Mouse (Mus musculus) liver, adult 2 months (tissue): ENCODE results near the gene Mycl. TPM values are rescaled to one million over a fixed set of nuclear protein-coding genes. Genes with fewer than 3 reads are reported as not detected.

Source experiments
- DNase-seq: peaks from one replicate; pipeline ENCODE4 v3.0.0-alpha.2; 2011; ENCODE audit warnings: low read depth, low spot score; ENCODE audit errors: extremely low read depth
- H3K27ac ChIP-seq: fragments of 200-500 bp; replicated peaks from 2 replicates; pipeline ENCODE4 v1.5.1; 2012; ENCODE audit warnings: low read depth, mild to moderate bottlenecking, control low read depth, inconsistent platforms, low read length; ENCODE audit not compliant: insufficient read depth
- H3K27me3 ChIP-seq: fragments of 200-500 bp; 2 replicates; pipeline ENCODE4 v1.6.1; 2012; ENCODE audit warnings: mild to moderate bottlenecking, moderate library complexity, low read length, inconsistent platforms; ENCODE audit not compliant: control insufficient read depth, insufficient read depth
- H3K36me3 ChIP-seq: fragments of 200-500 bp; 2 replicates; pipeline ENCODE4 v1.6.1; 2012; ENCODE audit warnings: low read length, inconsistent platforms; ENCODE audit not compliant: control insufficient read depth, insufficient read depth
- H3K4me1 ChIP-seq: fragments of 200-500 bp; 2 replicates; pipeline ENCODE4 v1.6.1; 2011; ENCODE audit warnings: low read length; ENCODE audit not compliant: control insufficient read depth, insufficient read depth
- H3K4me3 ChIP-seq: fragments of 200-500 bp; 2 replicates; pipeline ENCODE4 v1.5.1; 2011; ENCODE audit warnings: low read depth, mild to moderate bottlenecking, control low read depth, low read length, moderate library complexity; ENCODE audit not compliant: insufficient read depth
- H3K79me2 ChIP-seq: fragments of 200-500 bp; 2 replicates; pipeline ENCODE4 v1.6.1; 2012; ENCODE audit warnings: inconsistent platforms, mild to moderate bottlenecking, low read length, moderate library complexity; ENCODE audit not compliant: control insufficient read depth, insufficient read depth
- H3K9ac ChIP-seq: fragments of 200-500 bp; 2 replicates; pipeline ENCODE4 v1.6.1; 2012; ENCODE audit warnings: low read depth, mild to moderate bottlenecking, control low read depth, inconsistent platforms, low read length
- CTCF ChIP-seq: fragments of 200-500 bp; IDR thresholded peaks from 2 replicates; pipeline ENCODE4 v1.5.1; 2011; ENCODE audit warnings: low read depth, low read length, control low read depth
- POLR2A ChIP-seq: fragments of 200-500 bp; IDR thresholded peaks from 2 replicates; pipeline ENCODE4 v1.6.1; 2011; ENCODE audit warnings: low read length, control low read depth; ENCODE audit not compliant: insufficient read depth; ENCODE audit errors: extremely low read depth
- WGBS: fragments of 180-500 bp; shearing (Covaris S2); methylation state at CpG from one replicate; pipeline ENCODE4 v1.1.7; 2018; 5-methylcytosine and 5-hydroxymethylcytosine counted together
- polyA plus RNA-seq: library from polyadenylated mRNA; depleted of rRNA; stranded (reverse); fragments of >200 nt; gene quantifications from 2 replicates; pipeline ENCODE4 v1.2.3, GENCODE M21; 2012
- total RNA-seq: library from RNA; depleted of rRNA; stranded (reverse); fragments of >200 nt; gene quantifications from 2 replicates; pipeline ENCODE4 v1.2.3, GENCODE M21; 2014

The Mycl gene
- total and polyA plus RNA-seq, 2 experiments, result 3.3 to 7.0 TPM

DNA sequence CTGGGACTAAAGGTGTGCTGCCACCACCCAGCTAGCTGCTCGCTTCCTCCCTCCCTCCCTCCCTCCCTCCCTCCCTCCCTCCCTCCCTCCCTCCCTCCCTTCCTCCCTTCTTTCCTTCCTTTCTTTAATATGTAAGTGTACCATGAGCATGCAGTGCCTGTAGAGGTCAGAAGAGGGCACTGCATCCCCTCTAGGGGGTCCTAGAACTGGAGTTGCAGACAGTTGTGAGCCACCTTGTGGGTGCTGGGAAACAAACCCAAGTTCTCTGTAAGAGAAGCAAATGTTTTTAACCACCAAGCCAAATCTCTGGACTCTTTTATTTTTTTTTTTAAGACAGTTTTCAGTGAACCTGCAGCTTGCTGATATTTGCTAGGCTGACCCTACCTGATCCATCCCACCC lies 27.4 kb downstream of the Mycl start:
- no peaks in the 10 kb centered on the region for H3K27me3 ChIP-seq
- H3K36me3 ChIP-seq, result peaks cover 3% of the 10 kb centered on the region; the same call in 1 of the 2 replicates
- no peak for TF ChIP-seq CTCF
- TF ChIP-seq POLR2A, result no peak
- no peak overlapping the region for H3K4me3 ChIP-seq
- H3K4me1 ChIP-seq, result peaks cover 37% of the 10 kb centered on the region
- 82% methylated on average over 1 of the region's 1 CpGs for WGBS
- DNase-seq, result no peak
- peaks cover 19% of the 10 kb centered on the region for H3K79me2 ChIP-seq
- no peak overlapping the region for H3K27ac ChIP-seq
- no peak overlapping the region for H3K9ac ChIP-seq

GRCm38 (mm10) chr4:123025418-123025817 lies 30.0 kb downstream of the Mycl start:
- Histone ChIP-seq H3K9ac (no peak overlapping the region), H3K27ac (no peak overlapping the region; the same call in 1 of the 2 replicates), H3K27me3 (no peaks in the 10 kb centered on the region), H3K79me2 (peaks cover 25% of the 10 kb centered on the region), H3K4me3 (no peak overlapping the region), H3K36me3 (peaks cover 8% of the 10 kb centered on the region; the same call in 1 of the 2 replicates), H3K4me1 (peaks cover 25% of the 10 kb centered on the region)
- DNase-seq, result no peak
- no peak for TF ChIP-seq CTCF
- 66% methylated on average over 2 of the region's 2 CpGs for WGBS

GRCm38 (mm10) chr4:123026161-123026560 lies 30.7 kb downstream of the Mycl start:
- Histone ChIP-seq H3K4me1 (peaks cover 25% of the 10 kb centered on the region), H3K9ac (no peak overlapping the region), H3K79me2 (peaks cover 22% of the 10 kb centered on the region), H3K4me3 (no peak overlapping the region), H3K27me3 (no peaks in the 10 kb centered on the region), H3K27ac (peak overlapping the region; percentile 52), H3K36me3 (peaks cover 11% of the 10 kb centered on the region; the same call in 1 of the 2 replicates)
- DNase-seq, result no peak
- 95% methylated on average over 13 of the region's 13 CpGs for WGBS
- no peak for TF ChIP-seq POLR2A
- TF ChIP-seq CTCF, result no peak

- Histone ChIP-seq H3K4me3 (no peak overlapping the region), H3K79me2 (peaks cover 24% of the 10 kb centered on the region), H3K27ac (peak overlapping the region; percentile 52), H3K9ac (no peak overlapping the region), H3K36me3 (peaks cover 15% of the 10 kb centered on the region; the same call in 1 of the 2 replicates), H3K4me1 (peaks cover 23% of the 10 kb centered on the region), H3K27me3 (no peaks in the 10 kb centered on the region)
- no peak for TF ChIP-seq CTCF
- no peak for TF ChIP-seq POLR2A
- WGBS, result 50% methylated on average over 4 of the region's 4 CpGs
- DNase-seq, result no peak
These were observed 31.1 kb downstream of the Mycl start for GRCm38 (mm10) chr4:123026597-123026996.

GRCm38 (mm10) chr4:123034841-123035240 lies 39.4 kb downstream of the Mycl start:
- no peaks in the 10 kb centered on the region for H3K27me3 ChIP-seq
- WGBS, result 69% methylated on average over 2 of the region's 2 CpGs
- no peak overlapping the region for H3K4me3 ChIP-seq
- H3K9ac ChIP-seq, result no peak overlapping the region
- H3K4me1 ChIP-seq, result no peaks in the 10 kb centered on the region
- TF ChIP-seq POLR2A (no peak), CTCF (no peak)
- no peak for DNase-seq
- peaks cover 25% of the 10 kb centered on the region; the same call in 1 of the 2 replicates for H3K79me2 ChIP-seq
- H3K27ac ChIP-seq, result no peak overlapping the region
- peaks cover 9% of the 10 kb centered on the region for H3K36me3 ChIP-seq

DNA sequence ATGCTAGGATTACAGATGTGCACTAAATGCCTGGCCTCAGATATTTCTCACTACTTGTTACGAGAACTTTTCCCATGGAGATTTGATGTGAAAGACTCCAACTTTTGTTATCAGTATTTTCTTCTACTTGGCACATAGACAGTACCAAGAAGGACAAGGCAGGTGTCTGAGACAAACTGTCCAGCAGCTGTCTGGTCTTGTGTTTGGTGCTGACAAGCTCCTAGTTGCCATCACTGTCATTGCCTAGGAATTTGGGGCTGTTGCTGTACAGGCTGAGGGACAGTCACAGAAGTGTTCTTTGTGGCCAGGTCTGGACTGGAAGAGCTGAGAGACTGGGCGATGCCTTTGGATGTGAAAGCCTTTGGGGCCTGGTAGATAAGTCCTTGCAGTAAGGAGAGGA lies 40.2 kb downstream of the Mycl start:
- H3K79me2 ChIP-seq, result peaks cover 25% of the 10 kb centered on the region; the same call in 1 of the 2 replicates
- 94% methylated on average over 2 of the region's 2 CpGs for WGBS

More for the DNA sequence above, 40.2 kb downstream of the Mycl start:
- no peak for DNase-seq
- H3K36me3 ChIP-seq, result peaks cover 12% of the 10 kb centered on the region
- H3K27ac ChIP-seq, result no peak overlapping the region
- H3K27me3 ChIP-seq, result no peaks in the 10 kb centered on the region
- H3K4me3 ChIP-seq, result no peak overlapping the region
- H3K9ac ChIP-seq, result no peak overlapping the region
- no peaks in the 10 kb centered on the region for H3K4me1 ChIP-seq
- no peak for TF ChIP-seq CTCF
- TF ChIP-seq POLR2A, result no peak
